In the genomic region with DNA sequence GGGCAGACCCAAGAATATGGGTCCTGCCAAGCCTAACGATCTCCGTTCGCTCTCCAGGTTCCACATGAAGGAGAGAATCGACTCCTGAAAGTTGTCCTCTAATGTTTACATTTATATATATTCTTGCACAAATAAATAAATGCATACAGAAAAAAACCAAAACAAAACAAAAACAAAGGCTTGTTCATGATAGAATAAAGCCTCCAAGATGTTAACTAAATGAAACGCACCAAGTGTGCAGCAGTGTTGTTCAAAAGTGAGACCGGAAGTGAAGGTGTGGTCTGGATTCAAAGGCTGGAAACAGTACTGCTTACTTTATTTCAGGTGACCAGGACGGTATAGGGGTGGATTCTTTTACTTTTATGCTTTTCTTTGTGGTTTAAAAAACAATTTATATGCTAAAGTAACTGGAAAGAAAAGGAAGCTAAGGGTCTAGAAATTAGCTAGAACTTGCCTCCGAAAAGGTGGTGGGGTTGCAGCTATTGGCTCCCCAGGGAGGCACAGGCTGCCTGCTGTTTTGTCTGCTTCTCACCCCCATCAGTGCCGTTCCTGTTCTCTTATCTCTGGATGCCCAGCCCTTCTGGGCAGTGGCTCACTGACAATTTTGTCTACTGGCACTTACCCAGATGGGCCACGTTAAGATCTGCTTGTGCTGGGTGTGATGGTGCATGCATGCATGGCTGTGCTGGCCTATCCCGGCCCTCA, we compare ENCODE assay signal across 8 mouse cellular contexts. TPM values are rescaled to one million over a fixed set of nuclear protein-coding genes. Genes with fewer than 3 reads are reported as not detected.
DNase-seq lines count a peak whose midpoint lies in the region; ATAC-seq lines count a peak whose summit lies in the region.

No protein-coding gene starts in this region.

- ATAC-seq in limb, embryonic 11.5 days (ENCODE audit: insufficient number of reproducible peaks, low FRiP score, low TSS enrichment, low read depth): no peak
- 0 out of 2 replicates have a peak, but pooled peaks have one; percentile 15 for ATAC-seq in midbrain, embryonic 15.5 days (replicated peaks)

- peak overlapping the region; percentile 96; the same call in 1 of the 2 replicates for H3K9ac ChIP-seq in limb, embryonic 11.5 days (ENCODE audit: low read length)
- no peak overlapping the region for H3K9ac ChIP-seq in midbrain, embryonic 15.5 days

- 27% methylated on average over 11 of the region's 11 CpGs for WGBS in heart, embryonic 10.5 days
- WGBS in limb, embryonic 11.5 days: 43% methylated on average over 11 of the region's 11 CpGs
- WGBS in midbrain, embryonic 15.5 days: 35% methylated on average over 11 of the region's 11 CpGs

- H3K27me3 ChIP-seq in heart, embryonic 10.5 days (ENCODE audit: insufficient read depth, poor library complexity, severe bottlenecking): no peaks in the 10 kb centered on the region
- H3K27me3 ChIP-seq in limb, embryonic 11.5 days (ENCODE audit: control insufficient read depth, insufficient read depth, low read length): no peaks in the 10 kb centered on the region
- H3K27me3 ChIP-seq in midbrain, embryonic 15.5 days (replicated peaks): no peaks in the 10 kb centered on the region

- H3K4me1 ChIP-seq in heart, embryonic 10.5 days: peaks cover 24% of the 10 kb centered on the region
- H3K4me1 ChIP-seq in limb, embryonic 11.5 days (ENCODE audit: control insufficient read depth, insufficient read depth, low read length): 0 out of 2 replicates have a peak, but pooled peaks cover 4% of the 10 kb centered on the region
- peaks cover 17% of the 10 kb centered on the region for H3K4me1 ChIP-seq in midbrain, embryonic 15.5 days

- H3K4me3 ChIP-seq in heart, embryonic 10.5 days: peak overlapping the region; percentile 99
- H3K4me3 ChIP-seq in limb, embryonic 11.5 days (ENCODE audit: low read depth, low read length): peak overlapping the region; percentile 91
- H3K4me3 ChIP-seq in midbrain, embryonic 15.5 days: peak overlapping the region; percentile 99

- H3K4me2 ChIP-seq in limb, embryonic 11.5 days (ENCODE audit: low read depth, severe bottlenecking): peak overlapping the region; percentile 86; the same call in 1 of the 2 replicates
- peak overlapping the region; percentile 65 for H3K4me2 ChIP-seq in midbrain, embryonic 15.5 days

- peak; percentile 63 for DNase-seq in thymus, postnatal 0 days (ENCODE audit: low spot score)
- no peak for DNase-seq in thymus, postnatal 36 days
- DNase-seq in cerebellum, adult 9-11 months: peak; percentile 61
- DNase-seq in heart, embryonic 10.5 days (ENCODE audit: low spot score): no peak
- DNase-seq in limb, embryonic 11.5 days (ENCODE audit: low spot score): no peak
- no peak for DNase-seq in natural killer cell, adult 2 months (ENCODE audit: low spot score in 2 of 2)
- DNase-seq in frontal cortex, postnatal 36 days (ENCODE audit: low spot score in 2 of 2): no peak

- peaks cover 20% of the 10 kb centered on the region for H3K36me3 ChIP-seq in heart, embryonic 10.5 days
- peaks cover 13% of the 10 kb centered on the region for H3K36me3 ChIP-seq in limb, embryonic 11.5 days (ENCODE audit: control insufficient read depth, insufficient read depth, low read length)
- H3K36me3 ChIP-seq in midbrain, embryonic 15.5 days (replicated peaks): peaks cover 11% of the 10 kb centered on the region

- peak overlapping the region; percentile 98; the same call in 1 of the 2 replicates for H3K27ac ChIP-seq in heart, embryonic 10.5 days
- no peak overlapping the region for H3K27ac ChIP-seq in limb, embryonic 11.5 days (replicated peaks; ENCODE audit: low read depth, low read length)
- no peak overlapping the region for H3K27ac ChIP-seq in midbrain, embryonic 15.5 days

- H3K9me3 ChIP-seq in heart, embryonic 10.5 days: no peaks in the 10 kb centered on the region
- H3K9me3 ChIP-seq in limb, embryonic 11.5 days (ENCODE audit: control insufficient read depth, low read length): no peaks in the 10 kb centered on the region
- H3K9me3 ChIP-seq in midbrain, embryonic 15.5 days: no peaks in the 10 kb centered on the region

RNA-seq across cellular contexts. Expression of a gene that starts 0.6 kb away (rescaled TPM):
- 89.9 and 95.7 TPM in 2 replicates for polyA plus RNA-seq in thymus, postnatal 0 days (2015; fragmentation: Nextera tagmentation; extraction: Ambion mirVana)
- 56.8 and 65.1 TPM in 2 replicates for polyA plus RNA-seq in heart, embryonic 10.5 days (2016; fragmentation: Nextera tagmentation; extraction: Ambion mirVana)
- polyA plus RNA-seq in limb, embryonic 11.5 days (2014; fragmentation: Nextera tagmentation; extraction: Ambion mirVana): 108 and 112 TPM in 2 replicates
- polyA plus RNA-seq in midbrain, embryonic 15.5 days (2015; fragmentation: Nextera tagmentation; extraction: Ambion mirVana): 60.2 and 63.5 TPM in 2 replicates

Comparison
In these comparisons a context has a peak if more than half of its experiments do, and no peak if none do; other contexts are left out.
1. DNase-seq: peak in thymus, postnatal 0 days (single experiment) and cerebellum, adult 9-11 months (single experiment); none in thymus, postnatal 36 days (0 of 2), heart, embryonic 10.5 days (single experiment), limb, embryonic 11.5 days (single experiment), natural killer cell, adult 2 months (0 of 2) and frontal cortex, postnatal 36 days (0 of 2).
2. Peak in every context shown above with its lines, with median percentiles within 50 percentile points of each other: H3K4me3 ChIP-seq.